In genomic region chr5:13629916-13630315, GRCm38 (mm10) we compare ENCODE assay signal across 18 mouse cellular contexts.
DNase-seq lines count a peak whose midpoint lies in the region; ATAC-seq and TF ChIP-seq lines count a peak whose summit lies in the region.
"Had no signal": no experiment of that assay in that cellular context is flagged by ENCODE, and none has a peak within 500 bp of the region (broad histone marks: within the 10 kb centered on the region; RNA-seq: fewer than 3 reads in every experiment).

No protein-coding gene starts in this region.

- DNase-seq in forebrain, postnatal 0 days = no peak
- peak; percentile 86 for DNase-seq in midbrain, embryonic 11.5 days (ENCODE audit: low spot score, missing footprints)
- DNase-seq in midbrain, embryonic 14.5 days = no peak
- DNase-seq in embryo, embryonic 10 days (ENCODE audit: low spot score) = peak; percentile 54
- no peak for DNase-seq in thymus, postnatal 14 days
- DNase-seq: cerebellum, adult 2 months; cerebellum, postnatal 36 days; gastrocnemius, postnatal 14 days; heart, adult 2 months; heart, postnatal 4 days; kidney, adult 18-20 months; kidney, postnatal 25 days; left cerebral cortex, postnatal 4 days; liver; lung, postnatal 10 days; right cerebral cortex, postnatal 4 days had no signal

- H3K4me1 ChIP-seq in forebrain, embryonic 12.5 days = peaks cover 11% of the 10 kb centered on the region
- no peaks in the 10 kb centered on the region for H3K4me1 ChIP-seq in forebrain, postnatal 0 days (ENCODE audit: insufficient read depth)
- H3K4me1 ChIP-seq in midbrain, embryonic 11.5 days (ENCODE audit: control insufficient read depth, insufficient read depth, low read length) = peaks cover 7% of the 10 kb centered on the region
- no peaks in the 10 kb centered on the region for H3K4me1 ChIP-seq in midbrain, embryonic 14.5 days (ENCODE audit: control insufficient read depth, insufficient read depth, low read length)
- peaks cover 13% of the 10 kb centered on the region for H3K4me1 ChIP-seq in midbrain, embryonic 13.5 days (replicated peaks)

- peaks cover 25% of the 10 kb centered on the region; the same call in 1 of the 2 replicates for H3K27me3 ChIP-seq in forebrain, embryonic 12.5 days
- no peaks in the 10 kb centered on the region for H3K27me3 ChIP-seq in forebrain, postnatal 0 days (ENCODE audit: insufficient read depth, low read length)
- H3K27me3 ChIP-seq in midbrain, embryonic 11.5 days (ENCODE audit: control insufficient read depth, insufficient read depth, low read length) = peaks cover 36% of the 10 kb centered on the region
- peaks cover 9% of the 10 kb centered on the region; the same call in 1 of the 2 replicates for H3K27me3 ChIP-seq in midbrain, embryonic 14.5 days (ENCODE audit: control insufficient read depth, insufficient read depth, low read length)
- peaks cover 55% of the 10 kb centered on the region for H3K27me3 ChIP-seq in midbrain, embryonic 13.5 days

- H3K9ac ChIP-seq in forebrain, embryonic 12.5 days = no peak overlapping the region
- H3K9ac ChIP-seq in forebrain, postnatal 0 days = no peak overlapping the region
- no peak overlapping the region for H3K9ac ChIP-seq in midbrain, embryonic 11.5 days (ENCODE audit: low read length)
- H3K9ac ChIP-seq in midbrain, embryonic 14.5 days (replicated peaks; ENCODE audit: low read length) = no peak overlapping the region
- H3K9ac ChIP-seq in midbrain, embryonic 13.5 days (replicated peaks) = no peak overlapping the region

- WGBS in forebrain, embryonic 12.5 days = 7% methylated on average over 5 of the region's 5 CpGs
- 24% methylated on average over 5 of the region's 5 CpGs for WGBS in forebrain, postnatal 0 days
- 7% methylated on average over 5 of the region's 5 CpGs for WGBS in midbrain, embryonic 11.5 days
- WGBS in midbrain, embryonic 14.5 days = 4% methylated on average over 5 of the region's 5 CpGs
- WGBS in midbrain, embryonic 13.5 days = 9% methylated on average over 5 of the region's 5 CpGs

- H3K4me2 ChIP-seq in forebrain, embryonic 12.5 days = no peak overlapping the region
- H3K4me2 ChIP-seq in forebrain, postnatal 0 days (ENCODE audit: low read depth) = no peak overlapping the region
- H3K4me2 ChIP-seq in midbrain, embryonic 11.5 days = no peak overlapping the region
- no peak overlapping the region for H3K4me2 ChIP-seq in midbrain, embryonic 14.5 days (ENCODE audit: low read length)
- no peak overlapping the region for H3K4me2 ChIP-seq in midbrain, embryonic 13.5 days (replicated peaks)

- H3K9me3 ChIP-seq in forebrain, embryonic 12.5 days = no peaks in the 10 kb centered on the region
- no peaks in the 10 kb centered on the region for H3K9me3 ChIP-seq in forebrain, postnatal 0 days (ENCODE audit: low read length)
- H3K9me3 ChIP-seq in midbrain, embryonic 11.5 days (ENCODE audit: control insufficient read depth, low read length) = no peaks in the 10 kb centered on the region
- no peaks in the 10 kb centered on the region for H3K9me3 ChIP-seq in midbrain, embryonic 14.5 days (ENCODE audit: control insufficient read depth, low read length)
- no peaks in the 10 kb centered on the region for H3K9me3 ChIP-seq in midbrain, embryonic 13.5 days

- H3K36me3 ChIP-seq in forebrain, embryonic 12.5 days (replicated peaks) = no peaks in the 10 kb centered on the region
- H3K36me3 ChIP-seq in forebrain, postnatal 0 days (ENCODE audit: insufficient read depth) = no peaks in the 10 kb centered on the region
- H3K36me3 ChIP-seq in midbrain, embryonic 11.5 days (ENCODE audit: control insufficient read depth, insufficient read depth, low read length) = no peaks in the 10 kb centered on the region
- no peaks in the 10 kb centered on the region for H3K36me3 ChIP-seq in midbrain, embryonic 14.5 days (ENCODE audit: control insufficient read depth, insufficient read depth, low read length)
- H3K36me3 ChIP-seq in midbrain, embryonic 13.5 days = no peaks in the 10 kb centered on the region

- H3K4me3 ChIP-seq in forebrain, embryonic 12.5 days (replicated peaks) = no peak overlapping the region
- no peak overlapping the region for H3K4me3 ChIP-seq in forebrain, postnatal 0 days (ENCODE audit: low read depth, low read length)
- H3K4me3 ChIP-seq in midbrain, embryonic 11.5 days (ENCODE audit: low read depth, low read length) = no peak overlapping the region
- no peak overlapping the region for H3K4me3 ChIP-seq in midbrain, embryonic 14.5 days (replicated peaks; ENCODE audit: low read depth, low read length)
- H3K4me3 ChIP-seq in midbrain, embryonic 13.5 days (replicated peaks) = no peak overlapping the region
- H3K4me3 ChIP-seq: heart, adult 2 months had no signal

- ATAC-seq in forebrain, embryonic 12.5 days (ENCODE audit: low FRiP score) = peak; percentile 33; the same call in 1 of the 2 replicates
- ATAC-seq in forebrain, postnatal 0 days = no peak
- ATAC-seq in midbrain, embryonic 11.5 days (ENCODE audit: low FRiP score) = peak; percentile 66
- ATAC-seq in midbrain, embryonic 14.5 days (ENCODE audit: low FRiP score, low TSS enrichment) = no peak
- 0 out of 2 replicates have a peak, but pooled peaks have one; percentile 40 for ATAC-seq in midbrain, embryonic 13.5 days

- no peak overlapping the region for H3K27ac ChIP-seq in forebrain, embryonic 12.5 days
- H3K27ac ChIP-seq in forebrain, postnatal 0 days (ENCODE audit: low read depth, low read length) = no peak overlapping the region
- no peak overlapping the region for H3K27ac ChIP-seq in midbrain, embryonic 11.5 days (ENCODE audit: low read depth, low read length)
- H3K27ac ChIP-seq in midbrain, embryonic 14.5 days (replicated peaks; ENCODE audit: low read depth, low read length) = no peak overlapping the region
- no peak overlapping the region for H3K27ac ChIP-seq in midbrain, embryonic 13.5 days
- H3K27ac ChIP-seq: heart, adult 2 months had no signal

- TF ChIP-seq CTCF in forebrain, postnatal 0 days (IDR thresholded peaks at IDR 0.05; ENCODE audit: low read depth) = no peak

Comparison
In these comparisons a context has a peak if more than half of its experiments do, and no peak if none do; other contexts are left out.
1. ATAC-seq: peak in forebrain, embryonic 12.5 days (single experiment), midbrain, embryonic 11.5 days (single experiment) and midbrain, embryonic 13.5 days (single experiment); none in forebrain, postnatal 0 days (single experiment) and midbrain, embryonic 14.5 days (single experiment).
2. DNase-seq: peak in midbrain, embryonic 11.5 days (single experiment) and embryo, embryonic 10 days (single experiment); none in forebrain, postnatal 0 days (single experiment), midbrain, embryonic 14.5 days (single experiment) and thymus, postnatal 14 days (single experiment).